Mouse (Mus musculus) retina, postnatal 1 day (tissue): ENCODE measurements around the gene Acox3.
A peak's percentile ranks its signal among the peaks of the same experiment; 100 is the strongest.

Source experiments
- DNase-seq: peaks from one replicate; pipeline ENCODE4 v3.0.0-alpha.2; 2012

Gene Acox3

DNA sequence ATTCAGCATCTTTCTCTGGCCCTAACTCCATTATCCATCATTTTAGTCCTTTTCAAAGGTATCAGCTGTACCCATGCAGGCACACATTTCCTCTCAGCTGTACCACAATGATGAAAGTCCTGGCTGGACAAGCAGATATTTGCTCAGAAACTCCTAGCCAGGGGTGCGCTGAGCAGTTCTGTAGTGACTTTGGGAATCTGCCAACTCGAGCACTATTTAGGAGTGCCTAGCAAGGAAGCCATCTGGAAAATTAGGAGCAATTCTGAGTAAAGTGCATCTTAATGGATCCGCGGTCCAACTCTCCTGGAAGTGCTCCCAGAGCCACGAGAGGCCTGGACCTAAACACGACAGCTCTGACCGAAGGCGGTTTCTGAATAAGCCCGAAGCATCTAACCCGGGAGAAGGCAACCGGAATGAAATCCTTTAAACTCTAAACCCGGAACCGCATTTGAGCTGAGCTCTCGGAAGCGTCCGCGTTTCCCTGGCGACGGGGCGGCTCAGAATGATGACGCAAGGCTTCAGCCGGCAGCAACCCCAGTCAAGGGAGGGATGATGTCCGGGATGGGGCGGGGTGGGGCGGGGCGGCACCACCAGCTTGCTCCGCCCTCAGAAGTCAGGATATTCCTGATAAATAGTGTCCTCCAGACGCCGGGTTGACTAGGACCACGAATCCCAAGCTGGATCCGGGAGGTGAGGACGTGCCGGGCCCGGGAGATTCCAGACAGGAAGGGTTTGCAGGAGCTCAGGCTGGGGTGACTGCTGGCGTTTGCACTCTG lies at the start of gene Acox3:
Gene Acox3, plus strand, starts transcription at position 596 of the 776 bp plus-strand sequence.
- DNase-seq, result peak; percentile 98

DNA sequence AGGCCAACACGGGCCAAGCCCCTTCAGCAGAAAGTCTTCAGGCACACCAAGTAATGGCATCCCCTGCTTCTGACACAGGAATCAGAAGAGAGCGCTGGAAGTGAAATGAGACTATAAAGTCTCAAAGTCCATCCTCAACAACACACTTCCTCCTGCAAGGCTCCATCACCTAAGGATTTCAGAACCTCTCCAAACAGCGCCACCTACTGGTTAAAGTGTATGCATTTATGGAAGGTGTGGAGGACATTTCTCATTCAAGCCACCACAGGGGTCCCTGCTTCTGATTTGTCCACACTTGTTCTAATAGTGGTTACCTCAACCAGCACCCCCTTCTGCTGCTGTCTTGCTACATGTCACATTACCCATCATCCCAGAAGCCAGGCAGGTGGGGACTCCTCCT lies 46.6 kb upstream of the Acox3 start:
- DNase-seq, result peak; percentile 51

- no peak for DNase-seq
These were observed 45.4 kb upstream of the Acox3 start for GRCm38 (mm10) chr5:35537474-35537873.

- no peak for DNase-seq
These were observed 44.8 kb upstream of the Acox3 start for GRCm38 (mm10) chr5:35538022-35538421.

- peak; percentile 73 for DNase-seq
These were observed 43.3 kb upstream of the Acox3 start for GRCm38 (mm10) chr5:35539576-35539975.

GRCm38 (mm10) chr5:35540555-35540954 lies 42.3 kb upstream of the Acox3 start:
- DNase-seq, result no peak

- no peak for DNase-seq
These were observed 41.6 kb upstream of the Acox3 start for GRCm38 (mm10) chr5:35541059-35541790.

DNA sequence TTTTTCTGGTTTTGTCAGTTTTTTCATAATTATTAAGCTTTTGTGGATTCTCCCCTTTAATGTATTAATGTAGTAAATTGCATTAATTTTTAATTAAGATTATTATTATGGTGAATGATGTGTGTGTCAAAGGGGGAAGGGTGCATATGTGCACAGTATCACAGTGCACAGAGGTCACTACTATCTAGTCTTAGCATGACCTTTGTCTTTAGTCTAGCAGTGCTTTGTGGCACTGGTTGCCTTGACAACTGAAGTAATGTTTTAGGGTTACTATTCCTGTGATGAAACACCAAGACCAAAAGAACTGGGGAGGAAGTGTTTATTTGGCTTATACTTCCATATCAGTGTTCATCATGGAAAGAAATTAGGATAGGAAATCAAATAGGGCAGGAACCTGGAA lies 36.7 kb upstream of the Acox3 start:
- no peak for DNase-seq

- DNase-seq, result peak; percentile 50
These were observed 30.7 kb upstream of the Acox3 start for GRCm38 (mm10) chr5:35551855-35552837.

- DNase-seq, result no peak
These were observed 29.9 kb upstream of the Acox3 start for GRCm38 (mm10) chr5:35552838-35553539.

- DNase-seq, result no peak
These were observed 26.4 kb upstream of the Acox3 start for GRCm38 (mm10) chr5:35556393-35556792.

DNA sequence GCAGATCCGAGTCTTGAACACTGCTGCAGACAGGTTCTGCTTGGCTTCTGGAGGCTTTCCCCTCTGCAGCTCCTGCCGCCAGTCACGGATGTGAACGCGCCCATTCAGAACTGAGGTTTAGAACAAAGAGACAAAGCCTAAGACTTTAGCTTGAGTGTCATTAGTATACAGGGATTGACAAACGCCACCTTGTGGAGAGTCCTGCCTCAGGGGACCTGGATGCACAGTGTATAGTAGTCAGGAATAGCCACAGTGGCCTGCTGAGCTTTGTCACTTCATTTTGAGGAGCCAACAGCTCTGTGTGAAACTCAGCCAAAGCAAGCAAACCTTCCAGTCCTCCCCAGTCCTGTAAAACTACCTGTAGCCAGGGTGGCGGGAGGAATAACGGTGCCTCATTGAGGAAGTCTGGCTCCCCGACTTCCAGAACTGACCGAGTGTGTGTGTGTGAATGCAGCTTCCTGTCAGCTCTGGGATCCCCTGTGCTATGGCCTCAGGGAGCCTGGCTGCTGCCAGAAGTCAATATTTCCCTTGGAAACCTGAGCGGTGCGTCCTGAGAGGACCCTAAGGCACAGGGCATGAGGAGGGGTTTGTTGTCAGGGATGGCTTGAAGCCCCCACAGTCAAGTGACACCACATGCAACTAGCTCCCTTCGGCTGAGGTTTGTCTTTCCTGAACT lies 24.8 kb upstream of the Acox3 start:
- no peak for DNase-seq

GRCm38 (mm10) chr5:35559447-35559846 lies 23.4 kb upstream of the Acox3 start:
- peak; percentile 39 for DNase-seq

DNA sequence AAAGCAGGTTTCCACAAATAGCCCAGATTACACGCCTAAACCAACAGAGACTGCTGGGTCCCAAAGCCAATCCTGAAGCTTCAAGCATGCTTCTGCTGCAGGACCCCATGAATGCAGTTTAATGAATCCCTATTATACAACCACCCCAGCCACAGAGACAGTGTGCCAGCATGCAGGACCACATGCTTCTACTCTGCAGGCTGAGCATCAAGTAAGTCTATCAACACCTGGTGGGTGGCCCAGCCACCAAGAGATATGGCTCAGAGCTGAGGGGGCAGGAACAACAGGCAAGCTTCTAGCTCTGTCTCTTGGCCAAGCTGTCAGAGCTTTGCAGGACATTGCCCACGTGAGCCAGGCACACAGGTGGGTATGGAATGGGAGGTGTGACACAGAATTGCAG lies 20.2 kb upstream of the Acox3 start:
- no peak for DNase-seq

- peak; percentile 72 for DNase-seq
These were observed 19.4 kb upstream of the Acox3 start for GRCm38 (mm10) chr5:35563449-35563848.

GRCm38 (mm10) chr5:35565217-35565616 lies 17.6 kb upstream of the Acox3 start:
- DNase-seq, result no peak

DNA sequence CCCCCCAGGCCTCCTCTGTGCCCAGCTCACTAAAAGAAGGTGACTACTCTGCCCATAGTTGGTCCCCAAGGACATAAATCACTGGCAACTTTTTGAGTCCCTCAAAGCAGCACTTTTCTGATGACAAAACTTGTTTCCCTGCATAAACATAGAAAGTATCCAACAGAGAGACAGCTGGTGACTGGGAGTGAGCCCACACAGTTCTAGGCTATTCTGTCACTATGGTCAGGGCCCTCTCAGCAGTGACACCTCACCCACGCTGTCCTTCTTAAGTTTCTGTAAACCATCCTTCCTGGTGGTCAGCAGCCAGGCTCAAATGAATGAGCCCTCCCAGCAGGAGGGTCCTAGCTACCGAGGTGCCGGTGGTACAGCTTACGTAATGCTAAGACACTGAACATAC lies 16.2 kb upstream of the Acox3 start:
- no peak for DNase-seq

DNA sequence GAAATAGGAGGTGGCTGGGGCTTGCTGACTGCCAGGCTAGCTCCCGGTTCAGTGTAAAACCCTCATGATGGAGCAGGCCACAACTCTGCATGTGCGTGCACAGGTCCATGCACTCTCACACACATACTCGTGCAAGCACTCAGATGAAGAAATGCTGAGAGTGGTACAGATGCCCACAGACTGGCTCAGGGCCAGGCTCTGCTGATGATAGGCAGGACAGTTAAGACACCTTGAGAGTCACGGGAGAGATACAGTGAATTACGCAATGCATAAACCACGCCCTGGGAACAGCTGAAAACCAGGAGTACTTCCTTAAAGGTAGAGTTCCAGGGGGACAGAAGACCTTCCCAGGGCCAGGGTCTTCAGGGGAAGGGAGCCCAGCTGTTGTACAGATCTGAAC lies 11.3 kb upstream of the Acox3 start:
- DNase-seq, result no peak

DNA sequence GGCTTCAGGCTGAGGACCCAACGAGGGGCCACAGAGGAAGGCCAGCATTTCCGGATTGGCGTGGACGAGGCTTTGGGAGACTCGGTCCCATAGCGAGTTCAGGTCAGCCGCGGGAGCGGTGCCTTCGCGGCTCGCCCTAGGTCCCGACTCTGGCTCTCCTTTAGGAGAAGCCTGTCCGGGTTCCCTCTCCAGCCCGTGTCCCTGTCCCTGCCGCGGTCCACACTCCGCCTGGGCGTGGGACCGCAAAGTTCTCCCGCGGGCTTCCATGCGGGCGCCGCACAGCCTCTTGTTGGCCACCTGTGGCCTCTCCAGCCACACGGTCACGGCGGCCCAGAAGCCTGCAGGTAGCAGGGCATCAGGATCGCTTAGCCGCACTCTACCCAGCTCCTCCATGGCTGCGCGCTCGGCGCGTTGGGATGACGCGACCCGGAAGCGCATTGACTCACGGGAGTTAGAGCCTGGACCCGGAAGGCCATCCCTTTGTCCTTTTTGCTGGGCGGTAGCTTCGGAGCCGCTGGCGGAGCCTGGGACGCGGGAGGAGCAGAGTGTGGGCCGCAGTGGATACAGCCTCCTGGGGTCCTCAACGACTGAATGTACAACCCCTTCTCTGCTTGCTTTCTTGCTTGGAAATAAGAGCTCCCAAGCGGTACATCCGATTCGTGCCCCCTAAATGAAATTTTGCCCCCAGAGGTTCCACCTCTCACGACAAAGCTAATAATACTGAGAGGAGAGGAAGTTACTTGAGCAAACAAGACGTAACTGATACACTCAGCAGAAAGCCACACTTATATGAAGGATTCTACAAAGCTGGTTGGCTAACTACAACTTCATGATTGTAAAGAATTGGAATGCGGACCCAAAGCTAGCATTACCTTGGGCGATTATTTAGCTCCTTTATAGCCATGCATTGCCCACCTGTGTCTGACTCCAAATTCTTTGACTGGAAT lies 7.9 kb upstream of the Acox3 start, which contains the start of gene Trmt44:
Gene Trmt44, minus strand, starts transcription at position 418 of the 947 bp plus-strand sequence.
- DNase-seq, result peak; percentile 96

- no peak for DNase-seq
These were observed 6.3 kb upstream of the Acox3 start for GRCm38 (mm10) chr5:35576409-35577020.
